Mouse (Mus musculus) cerebellum, adult 2 months (tissue): ENCODE measurements around the gene Gtf2a1.

Experiments used
- CTCF ChIP-seq: fragments of 200-500 bp; IDR thresholded peaks from 2 replicates; pipeline ENCODE4 v1.5.1; 2011; ENCODE audit warnings: low read depth, mild to moderate bottlenecking, control low read depth, low read length, moderate library complexity, borderline replicate concordance; ENCODE audit not compliant: insufficient read depth
- POLR2A ChIP-seq: fragments of 200-500 bp; IDR thresholded peaks from 2 replicates; pipeline ENCODE4 v1.6.1; 2011; ENCODE audit warnings: low read length, control low read depth, borderline replicate concordance; ENCODE audit not compliant: insufficient read depth

DNA sequence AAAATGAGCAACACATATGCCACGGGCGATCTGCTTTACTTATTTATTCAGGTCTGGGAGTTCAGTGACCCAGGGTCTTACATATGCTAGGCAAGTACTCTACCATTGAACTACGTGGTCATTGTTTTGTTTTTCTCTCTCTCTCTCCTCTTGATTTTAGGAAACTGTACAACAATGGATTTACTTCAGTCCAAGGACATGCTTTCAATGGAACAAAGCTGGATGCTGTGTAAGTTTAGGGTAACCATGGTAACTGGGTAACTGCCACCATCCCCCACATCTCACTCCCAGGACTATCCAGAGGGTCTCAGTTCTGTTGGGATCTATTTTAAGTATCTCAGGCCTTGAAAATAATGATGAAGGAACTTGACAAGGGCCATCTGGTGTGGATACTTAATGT is 78.5 kb downstream of the Gtf2a1 start:
- TF ChIP-seq CTCF = no peak
- no peak for TF ChIP-seq POLR2A
